Mouse (Mus musculus) intestine, embryonic 14.5 days (tissue): ENCODE measurements around the gene Skil. TPM values are rescaled to one million over a fixed set of nuclear protein-coding genes. Genes with fewer than 3 reads are reported as not detected.

Source experiments
- ATAC-seq: fragments of 200-750 bp; cut with Nextera tagmentation; replicated peaks from 2 replicates; pipeline ENCODE4 v1.8.0; 2017; ENCODE audit warnings: low read depth, moderate number of reproducible peaks, moderate TSS enrichment, moderate library complexity; ENCODE audit not compliant: low FRiP score, low TSS enrichment
- DNase-seq: peaks from one replicate; pipeline ENCODE4 v3.0.0-alpha.2; 2018; ENCODE audit warnings: low spot score
- H3K27ac ChIP-seq: fragments of 300-500 bp; sonication (generic); 2 replicates; pipeline ENCODE4 v1.5.1; 2014; ENCODE audit warnings: low read depth, mild to moderate bottlenecking, control low read depth
- H3K27me3 ChIP-seq: fragments of 300-500 bp; sonication (generic); replicated peaks from 2 replicates; pipeline ENCODE4 v1.6.1; 2014; ENCODE audit warnings: low read length, control low read depth; ENCODE audit not compliant: control insufficient read depth, insufficient read depth
- H3K36me3 ChIP-seq: fragments of 300-500 bp; sonication (generic); 2 replicates; pipeline ENCODE4 v1.6.1; 2014; ENCODE audit warnings: low read length, control low read depth; ENCODE audit not compliant: control insufficient read depth, insufficient read depth
- H3K4me1 ChIP-seq: fragments of 300-500 bp; sonication (generic); replicated peaks from 2 replicates; pipeline ENCODE4 v1.6.1; 2014; ENCODE audit warnings: low read length, control low read depth, mixed read lengths; ENCODE audit not compliant: control insufficient read depth, insufficient read depth
- H3K4me2 ChIP-seq: fragments of 300-500 bp; sonication (generic); 2 replicates; pipeline ENCODE4 v1.6.1; 2014; ENCODE audit warnings: low read length
- H3K4me3 ChIP-seq: fragments of 300-500 bp; sonication (generic); 2 replicates; pipeline ENCODE4 v1.5.1; 2014; ENCODE audit warnings: low read depth, low read length, control low read depth, mixed read lengths
- H3K9ac ChIP-seq: fragments of 300-500 bp; sonication (generic); 2 replicates; pipeline ENCODE4 v1.6.1; 2014; ENCODE audit warnings: mild to moderate bottlenecking, low read length
- H3K9me3 ChIP-seq: fragments of 300-500 bp; sonication (generic); 2 replicates; pipeline ENCODE4 v1.6.1; 2016; ENCODE audit warnings: low read length, control low read depth; ENCODE audit not compliant: control insufficient read depth
- WGBS: fragments of 180-500 bp; shearing (Covaris S2); extraction: QIAGEN DNeasy Blood & Tissue Kit; methylation state at CpG from one replicate; pipeline ENCODE4 v1.1.7; 2014; 5-methylcytosine and 5-hydroxymethylcytosine counted together
- polyA plus RNA-seq: library from polyadenylated mRNA; unstranded; fragments of >200 nt; fragmentation: Nextera tagmentation; extraction: Ambion mirVana; gene quantifications from 2 replicates; pipeline ENCODE4 v1.2.1, GENCODE M21; 2014

The Skil gene
- polyA plus RNA-seq, 1 experiment from 2014 or later, result 25.0 TPM

DNA sequence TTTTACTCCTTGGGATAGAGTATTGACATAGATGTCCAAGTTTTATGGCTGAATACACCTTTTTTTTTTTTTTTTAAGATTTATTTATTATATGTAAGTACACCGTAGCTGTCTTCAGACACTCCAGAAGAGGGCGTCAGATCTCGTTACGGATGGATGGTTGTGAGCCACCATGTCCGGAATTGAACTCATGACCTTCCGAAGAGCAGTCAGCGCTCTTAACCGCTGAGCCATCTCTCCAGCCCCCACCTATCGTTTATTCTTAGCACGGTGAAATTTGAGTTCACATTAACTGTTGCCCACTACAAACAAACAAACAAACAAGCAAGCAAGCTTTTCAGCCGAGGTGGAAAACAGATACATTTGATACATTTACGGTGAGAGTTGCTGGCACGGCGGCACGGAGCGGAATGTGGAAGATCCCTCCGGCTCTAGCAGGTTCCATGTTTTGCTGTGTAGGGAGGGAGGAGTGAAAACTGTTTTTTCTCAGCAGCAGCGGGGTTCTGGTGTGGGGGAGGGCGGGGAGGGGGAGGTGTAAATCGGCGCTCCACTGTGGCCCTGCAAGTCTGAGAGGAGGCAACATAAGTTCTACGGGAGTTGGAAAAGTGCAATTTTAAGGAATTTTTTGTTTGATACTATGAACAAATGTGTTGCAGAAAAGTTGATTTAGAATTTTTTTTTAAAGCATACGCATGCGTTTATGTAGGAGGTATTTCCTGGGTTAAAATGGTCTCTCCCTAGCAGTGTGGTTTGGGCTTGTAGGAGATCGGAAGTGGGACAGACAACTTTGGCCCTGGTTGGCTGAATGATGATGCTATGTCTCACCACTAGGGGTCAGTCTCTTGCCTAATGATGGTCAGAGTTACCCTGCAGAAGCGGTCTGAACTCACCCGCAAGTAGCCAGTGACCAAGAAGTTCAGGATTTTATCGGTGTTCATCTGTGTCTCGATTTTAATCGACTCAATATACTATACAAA, 37.9 kb upstream of the Skil start:
- Histone ChIP-seq H3K36me3 (no peaks in the 10 kb centered on the region), H3K9me3 (no peaks in the 10 kb centered on the region), H3K27ac (peak overlapping the region; percentile 85), H3K9ac (peak overlapping the region; percentile 49), H3K4me3 (peak overlapping the region; percentile 54), H3K4me1 (peaks cover 3% of the 10 kb centered on the region; the same call in 1 of the 2 replicates), H3K27me3 (no peaks in the 10 kb centered on the region), H3K4me2 (peak overlapping the region; percentile 54)
- DNase-seq, result peak; percentile 88
- WGBS, result 1% methylated on average over 30 of the region's 30 CpGs
- ATAC-seq, result peak; percentile 83

DNA sequence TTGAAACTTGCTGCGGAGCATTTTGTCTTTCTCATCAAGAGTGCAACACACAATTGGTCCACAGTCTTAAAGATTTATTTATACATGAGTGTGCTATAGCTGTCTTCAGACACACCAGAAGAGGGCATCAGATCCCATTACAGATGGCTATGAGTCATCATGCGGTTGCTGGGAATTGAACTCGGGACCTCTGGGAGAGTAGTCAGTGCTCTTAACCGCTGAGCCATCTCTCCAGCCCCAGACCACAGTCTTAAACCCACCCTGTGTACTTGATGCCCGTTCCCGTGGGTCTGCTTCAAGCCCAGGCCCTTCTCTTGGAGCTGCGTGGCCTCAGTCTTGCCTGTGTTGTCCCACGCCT, 34.1 kb upstream of the Skil start:
- H3K4me3 ChIP-seq, result no peak overlapping the region
- DNase-seq, result no peak
- no peak overlapping the region for H3K9ac ChIP-seq
- 83% methylated on average over 8 of the region's 8 CpGs for WGBS
- H3K27ac ChIP-seq, result peak overlapping the region; percentile 43; the same call in 1 of the 2 replicates
- no peaks in the 10 kb centered on the region for H3K27me3 ChIP-seq
- no peaks in the 10 kb centered on the region for H3K36me3 ChIP-seq
- no peak for ATAC-seq
- H3K4me2 ChIP-seq, result no peak overlapping the region
- no peaks in the 10 kb centered on the region for H3K9me3 ChIP-seq
- peaks cover 3% of the 10 kb centered on the region; the same call in 1 of the 2 replicates for H3K4me1 ChIP-seq

DNA sequence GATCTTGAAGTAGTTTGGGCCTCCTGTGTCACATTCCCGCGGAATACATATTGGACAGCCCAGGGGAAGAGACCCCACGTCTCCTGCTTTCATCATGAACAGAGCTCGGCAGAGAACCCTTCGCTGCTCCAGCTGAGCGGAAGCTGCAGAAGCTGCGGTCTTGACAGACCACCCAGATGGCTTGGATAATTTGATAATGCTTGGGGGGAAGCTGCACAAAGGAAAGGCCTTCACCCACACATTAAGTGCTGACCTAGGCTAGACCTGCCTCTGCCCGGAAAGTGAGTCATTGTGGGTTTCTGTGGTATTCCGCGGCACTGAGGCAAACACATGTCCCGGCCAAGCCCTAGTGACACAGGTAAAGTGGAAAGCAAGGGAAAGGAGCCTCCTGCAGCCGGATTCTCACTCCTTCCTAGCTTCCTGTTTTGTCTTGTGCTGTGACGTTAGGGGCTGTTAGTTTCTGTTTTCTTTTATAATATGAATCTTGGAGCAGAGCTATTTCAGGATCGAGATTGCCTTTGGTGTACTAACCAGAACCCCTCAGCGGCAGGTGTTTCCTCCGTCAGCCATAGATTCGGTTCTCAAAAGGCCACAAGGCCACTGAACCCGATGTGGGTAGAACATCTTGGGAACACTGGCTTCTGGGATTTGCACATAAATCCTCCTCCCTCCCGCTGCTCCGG, 33.6 kb upstream of the Skil start:
- no peak overlapping the region for H3K4me2 ChIP-seq
- no peaks in the 10 kb centered on the region for H3K36me3 ChIP-seq
- H3K4me1 ChIP-seq, result peaks cover 3% of the 10 kb centered on the region; the same call in 1 of the 2 replicates
- H3K27ac ChIP-seq, result peak overlapping the region; percentile 43; the same call in 1 of the 2 replicates
- ATAC-seq (no peak), DNase-seq (no peak)
- H3K9ac ChIP-seq, result no peak overlapping the region
- H3K27me3 ChIP-seq, result no peaks in the 10 kb centered on the region
- H3K4me3 ChIP-seq, result no peak overlapping the region
- WGBS, result 63% methylated on average over 20 of the region's 20 CpGs
- H3K9me3 ChIP-seq, result no peaks in the 10 kb centered on the region

DNA sequence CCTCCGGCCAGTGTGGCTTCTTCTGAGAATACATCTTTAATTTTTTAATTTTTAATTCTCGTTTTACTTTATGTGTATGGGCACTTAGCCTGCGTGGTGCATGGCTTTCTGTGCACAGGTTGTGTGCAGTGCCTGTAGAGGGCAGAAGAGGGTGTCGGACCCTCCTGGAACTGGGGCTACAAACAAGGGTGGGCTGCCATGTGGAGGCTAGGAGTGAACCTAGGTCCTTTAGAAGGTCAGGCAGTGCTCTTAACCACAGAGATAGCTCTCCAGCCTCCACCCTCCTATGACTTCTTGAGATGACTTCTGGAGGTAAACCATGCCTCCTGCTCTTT, 33.1 kb upstream of the Skil start:
- Histone ChIP-seq H3K9ac (no peak overlapping the region), H3K4me1 (peaks cover 3% of the 10 kb centered on the region; the same call in 1 of the 2 replicates), H3K4me2 (no peak overlapping the region), H3K27me3 (no peaks in the 10 kb centered on the region), H3K4me3 (no peak overlapping the region), H3K36me3 (no peaks in the 10 kb centered on the region), H3K9me3 (no peaks in the 10 kb centered on the region), H3K27ac (peak overlapping the region; percentile 43; the same call in 1 of the 2 replicates)
- DNase-seq (no peak), ATAC-seq (no peak)
- WGBS, result 75% methylated on average over 4 of the region's 4 CpGs

DNA sequence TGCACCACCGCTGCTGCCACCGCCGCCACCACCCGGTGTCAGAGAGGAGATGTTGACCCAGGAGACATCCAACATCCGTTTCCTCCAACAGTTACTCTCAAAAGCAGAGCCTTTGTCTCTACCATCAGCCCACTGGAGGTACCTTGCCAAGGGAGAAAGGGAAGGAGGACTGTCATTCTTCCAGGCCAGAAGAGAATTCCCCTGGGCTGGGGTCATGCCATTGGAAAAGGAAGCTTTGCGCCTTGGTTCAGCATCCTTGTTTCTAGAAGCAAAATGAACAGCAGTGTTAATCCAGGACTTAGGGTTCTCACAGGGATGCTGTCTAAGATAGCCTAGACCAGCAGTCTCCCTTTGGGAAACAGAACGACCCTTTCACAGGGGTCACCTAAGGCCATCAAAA, 32.5 kb upstream of the Skil start:
- Histone ChIP-seq H3K9me3 (no peaks in the 10 kb centered on the region), H3K27ac (no peak overlapping the region), H3K36me3 (no peaks in the 10 kb centered on the region), H3K9ac (no peak overlapping the region), H3K4me2 (no peak overlapping the region), H3K27me3 (no peaks in the 10 kb centered on the region), H3K4me1 (peaks cover 3% of the 10 kb centered on the region; the same call in 1 of the 2 replicates), H3K4me3 (no peak overlapping the region)
- DNase-seq, result no peak
- ATAC-seq, result no peak
- WGBS, result 85% methylated on average over 7 of the region's 7 CpGs

DNA sequence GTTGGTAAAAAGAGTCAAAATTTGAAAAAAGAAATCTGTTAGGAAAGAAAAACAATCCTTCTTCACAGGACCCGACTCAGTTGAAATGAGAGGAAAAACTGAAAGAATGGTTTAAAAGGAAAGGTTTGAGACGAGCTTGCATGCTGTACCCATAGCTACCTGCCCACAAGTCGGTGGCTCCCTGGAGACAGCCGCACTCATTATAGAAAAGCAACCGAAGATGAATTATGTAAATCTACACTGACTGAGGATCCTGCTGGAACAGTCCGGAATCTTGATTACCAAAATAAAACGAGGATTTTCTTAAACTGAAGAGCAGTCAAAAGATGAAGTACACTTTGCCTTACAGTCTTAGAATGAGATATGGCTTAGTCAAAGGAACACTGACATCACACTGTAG, 26.4 kb upstream of the Skil start:
- no peak for DNase-seq
- Histone ChIP-seq H3K36me3 (no peaks in the 10 kb centered on the region), H3K27ac (no peak overlapping the region), H3K27me3 (no peaks in the 10 kb centered on the region), H3K9me3 (no peaks in the 10 kb centered on the region), H3K4me2 (no peak overlapping the region), H3K4me1 (no peaks in the 10 kb centered on the region), H3K9ac (no peak overlapping the region), H3K4me3 (no peak overlapping the region)
- ATAC-seq, result no peak
- 83% methylated on average over 7 of the region's 7 CpGs for WGBS

DNA sequence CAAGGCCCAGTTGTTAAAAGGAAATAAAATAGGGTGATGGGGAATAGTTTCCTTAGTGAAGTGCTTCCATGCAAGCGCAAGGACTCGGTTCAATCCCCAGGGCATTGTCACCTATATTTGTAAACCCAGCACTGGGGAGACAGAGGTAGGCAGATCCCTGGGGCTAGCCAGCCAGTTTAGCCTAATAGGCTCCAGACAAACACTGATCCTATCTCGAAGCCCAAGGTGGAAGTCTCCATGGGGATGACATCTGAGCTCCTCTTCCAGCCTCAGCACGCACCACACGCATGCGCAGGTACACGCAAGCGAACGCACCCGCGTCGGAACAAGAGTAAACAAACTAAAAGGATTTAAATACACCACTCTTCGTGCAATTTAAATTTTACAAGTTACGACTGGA, 23.1 kb upstream of the Skil start:
- WGBS, result 88% methylated on average over 14 of the region's 14 CpGs
- Histone ChIP-seq H3K36me3 (no peaks in the 10 kb centered on the region), H3K9me3 (no peaks in the 10 kb centered on the region), H3K4me3 (no peak overlapping the region), H3K27ac (no peak overlapping the region), H3K4me1 (no peaks in the 10 kb centered on the region), H3K4me2 (no peak overlapping the region), H3K27me3 (no peaks in the 10 kb centered on the region), H3K9ac (no peak overlapping the region)
- DNase-seq (no peak), ATAC-seq (no peak)

DNA sequence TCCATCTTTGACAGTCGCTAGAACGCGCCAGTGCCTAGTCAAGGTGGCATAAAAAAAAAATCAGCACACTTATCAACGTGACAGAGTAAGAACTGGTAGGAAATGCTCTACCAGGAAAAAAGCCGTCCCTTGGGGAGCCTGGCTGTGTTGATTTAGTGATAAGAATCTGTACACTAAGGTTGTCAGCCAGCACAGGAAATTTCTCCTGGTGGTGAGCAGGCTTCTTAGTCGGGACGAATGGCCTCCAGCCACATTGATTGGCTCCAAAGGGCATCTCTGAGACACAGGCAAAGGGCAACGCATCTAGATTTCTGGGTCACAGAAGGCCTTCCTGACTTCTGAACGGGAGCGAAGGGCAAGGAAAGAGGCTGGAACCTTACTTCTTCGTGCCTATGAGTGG, 19.1 kb upstream of the Skil start:
- peak; percentile 36; the same call in 1 of the 2 replicates for ATAC-seq
- no peak for DNase-seq
- no peaks in the 10 kb centered on the region for H3K9me3 ChIP-seq
- no peaks in the 10 kb centered on the region for H3K27me3 ChIP-seq
- H3K36me3 ChIP-seq, result no peaks in the 10 kb centered on the region
- no peak overlapping the region for H3K4me3 ChIP-seq
- H3K4me1 ChIP-seq, result no peaks in the 10 kb centered on the region
- WGBS, result 47% methylated on average over 11 of the region's 11 CpGs
- no peak overlapping the region for H3K9ac ChIP-seq
- H3K4me2 ChIP-seq, result no peak overlapping the region
- no peak overlapping the region for H3K27ac ChIP-seq
